Mouse (Mus musculus): ENCODE data around the gene Ttc34.
A peak's percentile ranks its signal among the peaks of the same experiment; 100 is the strongest.

Ttc34 gene

GRCm38 (mm10) chr4:154837170-154837569 lies at the start of gene Ttc34:
Gene Ttc34 (plus strand): TSS chr4:154837459.
- DNase-seq = peak; percentile 64

- no peak for DNase-seq
These were observed 49.1 kb upstream of the Ttc34 start for GRCm38 (mm10) chr4:154787960-154788702.

GRCm38 (mm10) chr4:154791894-154792293 lies 45.4 kb upstream of the Ttc34 start:
- DNase-seq = no peak

DNA sequence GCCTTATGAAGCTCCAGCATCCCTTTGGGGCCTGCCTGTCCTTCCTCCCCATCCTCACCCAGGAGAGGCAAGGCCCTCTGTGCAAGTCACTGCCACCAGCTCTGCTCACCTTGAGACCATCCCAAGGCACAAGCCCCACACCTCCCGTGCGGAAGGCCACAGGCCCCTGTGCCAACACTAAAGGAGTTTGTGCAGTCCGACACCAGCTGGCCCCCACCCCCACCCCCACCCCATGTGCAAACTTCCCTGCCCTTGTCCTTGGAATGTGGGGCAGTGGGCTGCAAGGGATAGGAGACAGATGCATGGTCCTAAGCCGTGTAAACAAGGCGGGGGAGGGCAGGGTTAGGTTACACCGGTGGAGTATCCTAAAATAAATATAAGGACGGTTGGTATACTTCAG lies 43.8 kb upstream of the Ttc34 start:
- no peak for DNase-seq

DNA sequence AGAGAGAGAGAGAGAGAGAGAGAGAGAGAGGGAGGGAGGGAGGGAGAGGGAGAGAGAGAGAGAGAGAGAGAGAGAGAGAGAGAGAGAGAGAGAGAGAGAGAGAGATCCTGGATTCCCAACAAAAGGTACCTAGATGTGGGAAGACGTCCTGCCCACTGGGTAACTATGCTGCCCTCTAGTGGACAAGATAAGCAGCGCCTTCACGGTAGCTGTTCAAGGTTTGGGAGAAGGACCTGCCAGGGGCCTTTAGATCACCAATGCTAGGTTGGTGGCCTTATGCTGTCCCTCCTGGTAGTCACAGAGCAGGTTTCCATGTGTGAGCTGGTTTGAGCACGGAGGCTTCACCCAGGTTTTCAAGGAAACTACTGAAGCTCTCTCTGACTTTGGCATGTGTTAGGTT lies 39.4 kb upstream of the Ttc34 start:
- DNase-seq = peak; percentile 58

DNA sequence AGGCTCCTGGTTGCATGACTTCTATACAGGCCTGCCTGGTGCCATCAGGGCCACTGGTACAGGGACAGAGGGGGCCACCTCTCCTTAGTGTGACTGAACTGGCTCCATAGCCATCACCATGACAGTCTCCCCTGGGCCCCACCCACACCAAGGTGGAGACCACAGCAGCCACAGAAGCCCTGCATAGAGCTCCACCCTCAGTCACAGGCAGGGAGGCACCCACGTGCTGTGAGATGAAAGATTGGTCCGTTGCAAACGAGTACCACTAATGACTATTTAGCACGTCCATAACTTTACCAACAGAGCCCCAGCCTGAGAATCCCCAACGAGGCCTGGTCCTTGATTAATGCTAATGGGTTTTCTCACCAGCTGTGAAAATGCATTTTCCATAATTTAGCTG lies 36.7 kb upstream of the Ttc34 start:
- DNase-seq = no peak

GRCm38 (mm10) chr4:154802210-154802609 lies 35.0 kb upstream of the Ttc34 start:
- DNase-seq = no peak

DNA sequence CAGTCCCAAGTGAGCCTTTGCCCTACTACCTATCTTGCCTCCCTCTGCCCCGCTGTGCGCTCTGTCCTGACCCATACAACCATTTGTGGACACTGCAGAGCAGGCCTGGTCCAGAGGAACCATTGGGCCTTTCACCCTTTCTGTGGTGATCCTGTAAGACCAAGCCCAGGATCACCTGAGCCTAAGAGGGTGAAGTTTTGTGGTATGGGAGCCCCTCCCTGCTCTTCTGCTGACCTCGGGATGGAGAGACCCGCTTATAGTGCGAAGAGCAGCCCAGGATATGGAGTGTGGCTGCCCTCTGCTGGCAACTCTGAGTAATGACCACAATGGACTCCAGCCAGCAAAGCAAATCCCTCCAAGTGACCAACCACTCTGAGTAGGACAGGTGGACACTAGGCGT lies 11.6 kb upstream of the Ttc34 start:
- peak; percentile 43 for DNase-seq

GRCm38 (mm10) chr4:154826224-154826623 lies 11.0 kb upstream of the Ttc34 start:
- DNase-seq = no peak

DNA sequence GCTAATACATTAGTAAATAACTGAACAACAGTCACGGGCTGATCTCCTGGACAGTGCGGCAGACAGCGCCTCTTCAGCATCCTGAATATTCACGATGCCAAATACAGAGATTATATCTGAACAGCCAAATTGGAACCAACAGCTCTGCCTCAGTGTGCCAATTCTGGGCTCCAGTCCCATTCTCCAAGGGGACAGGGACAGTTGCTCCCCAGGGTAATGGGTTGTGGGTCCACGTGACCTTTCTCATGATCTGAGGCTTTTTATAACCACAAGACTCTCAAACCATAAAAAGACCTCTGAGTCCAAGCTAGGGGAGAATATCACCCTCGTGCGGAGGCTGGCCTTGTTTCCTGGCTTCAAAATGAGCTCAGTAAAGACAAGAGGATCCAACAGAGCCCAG lies 10.1 kb upstream of the Ttc34 start:
- no peak for DNase-seq

DNA sequence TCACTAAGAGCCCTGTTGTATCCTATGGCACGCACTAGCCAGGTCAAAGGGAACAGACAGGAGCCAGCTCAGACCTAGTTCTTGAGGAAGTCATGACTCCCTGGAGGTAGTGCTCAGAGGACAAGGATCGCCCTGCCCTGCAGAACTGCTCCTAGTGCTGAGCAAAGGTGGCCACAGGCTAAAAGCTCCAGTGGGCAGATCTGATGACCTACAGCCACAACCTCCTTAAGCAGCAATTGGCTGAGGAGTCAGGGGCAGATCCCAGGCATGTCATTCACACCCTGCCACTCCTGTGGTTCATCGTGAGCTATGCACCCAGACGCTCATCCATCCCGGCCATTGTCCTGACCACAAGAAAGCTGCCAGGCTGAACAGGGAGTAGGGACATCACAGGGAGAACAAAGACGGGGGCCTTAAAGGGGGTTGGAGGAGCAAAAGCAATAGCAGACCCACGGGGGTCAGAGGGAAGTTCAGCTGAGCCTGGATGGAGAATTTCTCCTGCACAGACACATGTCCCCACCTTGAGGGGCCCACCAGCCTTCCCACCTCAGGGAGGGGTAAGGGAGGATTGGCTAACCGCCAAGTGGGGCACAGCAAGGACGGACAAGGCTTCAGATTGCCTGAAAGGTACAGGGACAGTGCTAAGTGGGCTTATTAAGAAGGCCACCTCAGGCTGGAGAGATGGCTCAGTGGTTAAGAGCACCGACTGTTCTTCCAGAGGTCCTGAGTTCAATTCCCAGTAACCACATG lies 9.2 kb upstream of the Ttc34 start:
- DNase-seq = no peak

DNA sequence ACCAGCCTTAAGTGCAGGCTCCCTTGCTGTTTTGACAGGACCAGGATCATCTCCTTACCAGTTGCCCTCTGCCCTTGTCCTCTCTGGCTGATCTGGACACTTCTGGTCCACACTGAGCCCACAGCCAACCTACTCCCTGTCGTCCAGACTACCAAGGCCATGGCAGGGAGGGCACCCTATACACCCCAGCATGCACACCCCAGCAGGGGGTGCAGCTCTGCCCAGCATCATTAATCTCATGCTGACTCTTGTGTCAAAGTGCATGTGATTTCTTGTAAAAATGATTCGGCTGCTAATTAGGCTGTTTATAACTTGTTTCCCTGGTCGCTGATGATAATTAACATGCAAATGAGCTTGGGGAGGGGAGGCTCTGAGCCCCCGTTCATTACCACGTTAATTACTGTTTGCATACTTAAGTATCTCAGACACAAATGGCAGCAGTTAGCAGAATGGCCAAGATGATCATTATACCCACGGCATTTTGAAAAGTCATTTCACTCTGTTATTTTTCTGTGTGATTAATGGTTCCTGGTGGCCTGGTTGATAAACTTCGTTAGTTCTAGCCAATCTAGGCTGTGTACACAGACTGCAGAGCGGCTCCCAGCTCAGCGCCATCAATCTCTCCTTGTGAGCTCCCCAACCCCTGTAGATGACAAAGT lies 5.2 kb upstream of the Ttc34 start:
- DNase-seq = no peak

DNA sequence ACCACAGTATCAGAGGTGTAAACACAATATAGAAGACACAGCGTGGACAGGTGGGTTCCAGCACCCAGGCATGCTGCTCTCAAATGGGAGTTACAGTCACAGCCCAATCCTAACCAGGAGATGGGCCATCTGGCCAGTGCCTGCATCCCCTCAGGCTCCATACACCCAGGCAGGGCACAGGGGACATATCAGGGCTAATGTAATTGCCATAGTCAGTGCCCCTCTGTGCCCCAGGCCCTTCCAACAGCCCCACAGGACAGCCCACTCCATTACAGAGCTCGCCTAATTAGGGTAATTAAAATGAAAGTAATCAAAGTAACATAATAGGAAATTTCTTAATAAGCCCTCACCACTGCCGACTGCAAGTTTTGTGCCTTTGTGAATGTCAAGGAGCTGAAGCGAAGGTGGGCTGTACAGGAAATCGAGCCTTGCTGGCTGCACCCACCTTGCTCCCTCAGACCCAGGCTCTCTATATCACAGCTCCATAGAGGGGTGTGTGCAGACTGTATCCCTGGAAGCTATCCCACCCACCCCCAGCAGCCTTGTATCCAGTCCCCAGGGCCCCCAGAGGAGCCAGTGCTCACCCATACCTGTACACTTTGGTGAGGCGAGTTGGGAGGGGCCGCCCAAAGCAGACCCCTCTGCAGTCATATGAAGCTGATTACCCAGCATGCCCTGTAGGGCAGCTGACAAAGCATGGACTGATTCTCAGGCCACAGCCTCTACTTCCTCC lies 910 bp upstream of the Ttc34 start:
- DNase-seq = no peak

GRCm38 (mm10) chr4:154838741-154839140 lies 1.5 kb downstream of the Ttc34 start:
- no peak for DNase-seq

- DNase-seq = peak; percentile 14
These were observed 2.1 kb downstream of the Ttc34 start for GRCm38 (mm10) chr4:154839406-154839805.

DNA sequence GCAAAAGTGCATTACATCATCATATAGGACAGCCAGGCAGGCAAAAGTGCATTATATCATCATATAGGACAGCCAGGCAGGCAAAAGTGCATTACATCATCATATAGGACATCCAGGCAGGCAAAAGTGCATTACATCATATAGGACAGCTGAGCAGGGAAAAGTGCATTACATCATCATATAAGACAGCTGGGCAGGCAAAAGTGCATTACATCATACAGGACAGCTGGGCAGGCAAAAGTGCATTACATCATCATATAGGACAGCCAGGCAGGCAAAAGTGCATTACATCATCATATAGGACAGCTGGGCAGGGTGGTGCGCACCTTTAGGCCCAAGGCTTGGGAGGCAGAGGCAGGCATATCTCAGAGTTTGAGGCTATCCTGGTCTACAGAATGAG lies 15.4 kb downstream of the Ttc34 start:
- DNase-seq = no peak

- no peak for DNase-seq
These were observed 16.6 kb downstream of the Ttc34 start for GRCm38 (mm10) chr4:154853881-154854280.

DNA sequence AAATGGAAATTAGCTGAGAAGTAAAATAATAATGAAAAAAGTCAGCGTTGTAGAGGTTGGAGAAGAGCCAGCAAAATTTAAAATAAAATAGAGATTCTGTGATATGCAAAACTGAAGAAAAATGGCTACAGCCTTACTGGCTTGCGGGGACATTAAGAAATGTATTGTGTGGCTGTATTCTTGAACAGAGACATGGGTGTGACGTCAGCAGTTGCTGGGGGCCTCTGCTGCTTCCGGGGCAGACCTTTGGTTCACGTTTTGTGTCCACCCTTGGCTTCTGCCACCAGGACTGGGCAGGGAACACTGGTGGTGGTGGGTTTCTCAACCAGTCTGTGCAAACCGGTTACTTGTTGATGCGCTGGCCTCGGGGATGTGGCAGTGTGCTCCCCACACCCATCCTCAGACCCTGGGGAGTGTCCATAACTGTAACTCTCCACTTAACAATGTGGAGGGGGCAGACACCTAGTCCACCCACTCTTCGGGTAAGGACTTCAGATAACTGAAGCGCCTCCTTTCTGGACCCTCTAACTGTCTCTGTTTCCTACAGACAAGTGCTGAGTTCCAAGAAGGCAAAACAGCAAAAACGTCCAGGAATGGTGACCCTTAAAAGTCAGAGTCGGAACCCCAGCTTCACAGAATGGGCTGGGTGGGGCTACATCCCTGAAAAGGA lies 17.6 kb downstream of the Ttc34 start:
- no peak for DNase-seq

GRCm38 (mm10) chr4:154855721-154856479 lies 18.6 kb downstream of the Ttc34 start:
- peak; percentile 65 for DNase-seq

- no peak for DNase-seq
These were observed 19.2 kb downstream of the Ttc34 start for GRCm38 (mm10) chr4:154856480-154856837.

DNA sequence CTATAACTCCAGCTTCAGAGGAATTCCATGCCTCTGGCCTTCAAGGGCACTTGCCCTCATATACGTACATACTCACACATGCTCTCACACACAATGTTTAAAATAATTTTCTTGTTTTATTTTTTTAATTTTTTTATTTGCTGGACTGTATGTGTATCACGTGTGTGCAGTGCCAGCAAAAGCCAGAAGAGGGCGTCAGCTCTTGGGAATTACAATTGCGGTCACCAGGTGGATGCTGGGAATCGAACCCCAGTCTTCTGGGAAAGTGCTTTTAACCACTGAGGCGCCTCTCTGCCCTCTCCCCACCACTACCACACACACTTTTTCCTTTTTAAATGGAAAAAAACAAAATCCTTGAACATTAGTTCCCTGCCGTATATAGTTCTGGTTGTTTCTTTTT lies 19.6 kb downstream of the Ttc34 start:
- DNase-seq = no peak
